Mouse (Mus musculus): ENCODE measurements around the gene Gm45234. TPM values are rescaled to one million over a fixed set of nuclear protein-coding genes. Genes with fewer than 3 reads are reported as not detected.
A peak's percentile ranks its signal among the peaks of the same experiment; 100 is the strongest.

Gm45234 gene
- polyA plus RNA-seq, 1 experiment from 2014 or later = not detected

DNA sequence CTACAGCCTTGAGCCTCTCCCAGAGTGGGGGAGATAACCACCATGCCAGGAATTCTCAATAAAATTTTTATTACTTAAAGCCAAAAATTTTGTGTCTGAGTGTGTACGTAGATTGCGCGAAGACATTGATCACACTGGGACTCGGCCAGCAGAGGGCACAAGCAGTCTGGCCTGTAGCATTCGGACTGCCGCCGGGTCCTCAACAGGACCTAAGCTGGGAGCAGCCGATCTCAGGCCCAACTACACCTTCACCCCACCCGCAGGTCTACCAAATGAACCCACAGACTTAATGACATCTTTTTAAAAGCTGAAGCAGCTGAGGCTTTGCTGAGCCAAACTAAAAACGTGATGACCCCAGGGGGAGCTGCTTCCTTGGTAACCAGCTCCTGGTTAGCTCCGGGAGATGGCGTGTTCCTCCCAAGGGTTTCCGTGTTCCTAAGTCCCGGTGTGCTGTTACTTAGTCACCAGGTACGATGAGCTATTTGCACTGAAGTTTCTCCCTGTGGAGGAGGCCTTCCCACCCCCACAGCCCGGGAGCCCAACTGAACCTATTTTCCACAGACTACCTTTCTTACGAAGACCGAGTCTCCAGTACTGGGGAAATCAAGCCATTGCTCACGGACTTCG, 38.8 kb downstream of the Gm45234 start:
- Histone ChIP-seq H3K4me3 (replicated peaks) (no peak overlapping the region), H3K9me3 (no peaks in the 10 kb centered on the region), H3K27me3 (no peaks in the 10 kb centered on the region), H3K4me1 (peaks cover 18% of the 10 kb centered on the region), H3K9ac (no peak overlapping the region), H3K4me2 (no peak overlapping the region), H3K27ac (0 out of 2 replicates have a peak overlapping the region, but pooled peaks have one; percentile 19), H3K36me3 (replicated peaks) (peaks cover 45% of the 10 kb centered on the region)
- no peak for ATAC-seq (ENCODE audit: low FRiP score)
- WGBS = 69% methylated on average over 20 of the region's 20 CpGs

DNA sequence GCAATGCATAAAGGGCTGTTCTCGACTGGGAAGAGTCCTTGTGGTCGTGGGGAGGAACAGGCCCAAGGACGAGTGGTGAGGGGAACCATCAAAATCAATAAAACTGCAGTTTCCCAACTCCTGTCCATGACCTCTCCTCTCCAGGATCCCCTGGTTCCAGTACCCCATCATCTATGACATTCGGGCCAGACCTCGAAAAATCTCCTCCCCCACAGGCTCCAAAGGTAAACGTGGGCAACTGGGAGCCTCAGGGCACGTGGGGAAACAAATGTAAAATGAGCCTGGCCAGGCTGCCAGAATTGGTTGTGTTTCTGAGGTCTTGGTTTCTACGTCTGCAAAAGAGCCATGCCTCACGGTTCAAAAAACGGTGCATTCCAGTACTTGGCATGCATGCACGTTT, 42.9 kb downstream of the Gm45234 start:
- no peak overlapping the region for H3K27ac ChIP-seq

DNA sequence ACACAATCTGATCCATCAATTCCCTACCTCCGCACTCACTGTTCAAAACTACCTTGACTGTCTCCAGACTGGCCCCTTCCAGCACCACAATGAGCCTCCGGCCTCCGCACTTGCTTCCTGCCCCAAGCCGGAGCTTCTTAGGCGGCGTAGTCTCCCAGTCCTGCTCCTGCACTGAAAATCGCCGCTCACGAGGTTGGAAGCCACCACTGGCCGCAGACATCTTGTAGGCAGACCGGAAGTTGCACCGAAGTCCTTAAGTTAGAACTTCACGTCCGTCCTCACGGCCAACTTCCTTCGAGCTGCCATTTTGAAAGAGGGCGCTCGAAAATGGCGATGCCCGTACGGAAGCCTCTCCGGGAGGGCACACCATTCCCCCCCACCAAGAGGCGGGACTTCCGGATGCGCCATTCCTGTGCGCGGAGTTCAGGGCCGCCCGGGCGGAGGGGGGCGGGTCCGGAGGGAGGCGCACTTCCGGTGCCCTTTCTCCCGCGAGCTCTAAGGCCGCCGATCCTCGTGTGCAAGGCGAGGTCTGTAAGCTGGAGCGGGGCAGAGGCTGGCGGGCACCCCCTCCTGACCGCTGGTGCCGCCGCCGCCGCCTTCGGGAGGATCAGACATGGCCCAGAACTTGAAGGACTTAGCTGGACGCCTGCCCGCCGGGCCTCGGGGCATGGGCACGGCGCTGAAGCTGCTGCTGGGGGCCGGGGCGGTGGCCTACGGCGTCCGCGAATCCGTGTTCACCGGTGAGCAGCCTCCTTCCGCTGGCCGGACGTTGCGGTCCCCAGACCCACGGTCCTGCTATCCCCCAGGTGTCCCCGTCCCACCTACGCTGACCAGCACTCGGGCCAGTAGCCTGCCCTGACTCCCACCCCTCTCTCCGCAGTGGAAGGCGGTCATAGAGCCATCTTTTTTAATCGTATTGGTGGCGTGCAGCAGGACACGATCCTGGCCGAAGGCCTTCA, 43.7 kb downstream of the Gm45234 start, which contains the start of the genes Emg1 and Phb2:
Gene Emg1, minus strand, starts transcription at position 355 of the 959 bp plus-strand sequence.
Gene Phb2, plus strand, starts transcription at position 513 of the 959 bp plus-strand sequence.
- Histone ChIP-seq H3K4me1 (peaks cover 36% of the 10 kb centered on the region), H3K4me3 (replicated peaks) (peak within 1 kb of the TSS; percentile 95), H3K4me2 (peak within 1 kb of the TSS; percentile 82), H3K9me3 (no peaks in the 10 kb centered on the region), H3K27me3 (no peaks in the 10 kb centered on the region), H3K27ac (peak within 1 kb of the TSS; percentile 84), H3K9ac (peak within 1 kb of the TSS; percentile 90), H3K36me3 (replicated peaks) (peaks cover 49% of the 10 kb centered on the region)
- WGBS = under 1% methylated on average over 76 of the region's 76 CpGs
- ATAC-seq (ENCODE audit: low FRiP score) = peak; percentile 98

More for the DNA sequence above, 42.9 kb downstream of the Gm45234 start:
- Histone ChIP-seq H3K9me3 (no peaks in the 10 kb centered on the region), H3K4me3 (replicated peaks) (peak overlapping the region; percentile 95), H3K36me3 (replicated peaks) (peaks cover 50% of the 10 kb centered on the region), H3K9ac (peak overlapping the region; percentile 90), H3K4me2 (peak overlapping the region; percentile 82), H3K27me3 (no peaks in the 10 kb centered on the region), H3K4me1 (peaks cover 36% of the 10 kb centered on the region)
- WGBS = 22% methylated on average over 11 of the region's 11 CpGs
- ATAC-seq (ENCODE audit: low FRiP score) = no peak

DNA sequence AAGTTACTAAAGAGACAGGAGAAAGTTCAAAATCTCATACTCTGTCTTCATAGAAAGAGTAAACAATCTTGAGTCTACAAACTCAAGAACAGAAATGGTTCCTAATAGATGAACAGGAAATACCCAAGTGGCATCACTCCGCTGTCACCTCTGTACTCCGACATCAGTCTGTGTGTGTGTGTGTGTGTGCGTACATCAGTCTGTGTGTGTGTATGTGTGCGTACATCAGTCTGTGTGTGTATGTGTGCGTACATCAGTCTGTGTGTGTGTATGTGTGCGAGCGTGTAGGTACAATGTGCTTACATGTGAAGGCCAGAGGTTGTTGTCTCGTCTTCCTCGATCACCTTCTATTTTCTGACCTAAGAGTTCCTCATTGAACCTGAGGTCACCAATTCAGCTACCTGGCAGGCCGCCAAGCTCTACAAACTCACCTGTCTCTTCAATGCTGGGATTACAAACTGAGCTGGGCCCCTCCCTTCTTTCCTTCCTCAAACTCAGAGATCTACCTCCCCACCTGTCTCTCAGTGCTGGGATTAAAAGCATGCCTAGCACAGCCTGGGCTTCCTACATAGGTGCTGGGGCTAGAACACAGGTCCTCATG, 47.4 kb downstream of the Gm45234 start:
- ATAC-seq (ENCODE audit: low FRiP score) = no peak
- H3K27me3 ChIP-seq = no peaks in the 10 kb centered on the region
- H3K4me2 ChIP-seq = no peak overlapping the region
- H3K9me3 ChIP-seq = no peaks in the 10 kb centered on the region
- no peak overlapping the region for H3K4me3 ChIP-seq (replicated peaks)
- 95% methylated on average over 10 of the region's 10 CpGs for WGBS
- H3K27ac ChIP-seq = no peak overlapping the region
- peaks cover 26% of the 10 kb centered on the region for H3K4me1 ChIP-seq
- H3K9ac ChIP-seq = no peak overlapping the region
- H3K36me3 ChIP-seq (replicated peaks) = peaks cover 40% of the 10 kb centered on the region

DNA sequence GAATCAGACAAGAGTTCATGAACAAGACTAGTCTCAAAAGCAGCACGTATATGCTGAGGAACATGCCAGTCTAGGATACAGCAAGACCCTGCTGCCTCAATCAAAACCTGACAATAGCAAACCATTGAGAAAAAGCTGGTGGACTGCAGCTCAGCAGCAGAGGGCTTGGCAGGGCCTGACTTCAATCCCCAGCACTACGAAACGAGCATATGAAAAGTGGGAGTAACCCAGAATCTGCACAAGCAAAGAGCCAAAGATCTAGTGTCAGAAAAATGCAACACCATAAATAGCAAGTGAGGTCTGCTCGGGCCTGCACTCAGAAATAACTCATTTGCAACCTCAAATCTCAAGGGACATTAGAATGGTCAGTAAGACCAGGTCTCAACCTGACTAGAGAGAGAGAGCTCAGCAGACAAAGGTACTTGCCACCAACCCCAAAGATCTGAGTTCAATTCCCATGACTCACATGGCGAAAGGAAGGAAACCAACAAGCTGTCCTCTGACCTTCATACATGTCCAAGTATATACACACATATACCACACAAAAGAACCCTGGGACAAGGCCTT, 49.7 kb downstream of the Gm45234 start:
- no peak for ATAC-seq (ENCODE audit: low FRiP score)
- no peak overlapping the region for H3K4me3 ChIP-seq (replicated peaks)
- no peak overlapping the region for H3K9ac ChIP-seq
- no peak overlapping the region for H3K27ac ChIP-seq
- H3K4me1 ChIP-seq = peaks cover 16% of the 10 kb centered on the region
- H3K36me3 ChIP-seq (replicated peaks) = peaks cover 63% of the 10 kb centered on the region
- H3K27me3 ChIP-seq = no peaks in the 10 kb centered on the region
- no peaks in the 10 kb centered on the region for H3K9me3 ChIP-seq
- WGBS = 91% methylated on average over 5 of the region's 5 CpGs
- no peak overlapping the region for H3K4me2 ChIP-seq

DNA sequence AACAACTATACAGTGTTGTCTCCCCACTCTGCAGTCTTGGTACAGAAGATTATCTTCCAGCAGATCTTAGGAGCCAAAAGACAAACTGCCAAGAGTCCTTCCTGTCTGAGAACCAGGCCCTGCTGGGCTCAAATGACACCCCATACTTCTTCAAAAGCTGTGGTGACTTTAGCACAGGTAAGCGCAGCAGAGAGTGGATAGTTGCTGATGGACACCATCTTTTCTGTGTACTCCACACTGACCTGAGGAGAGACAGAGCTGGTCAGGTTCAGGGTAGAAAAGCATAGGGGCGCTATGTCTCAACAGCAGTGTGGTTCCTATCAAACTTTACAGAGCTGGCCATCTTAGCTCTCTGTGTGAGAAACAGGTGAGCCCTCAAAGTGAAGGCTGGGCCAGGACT, 51.4 kb downstream of the Gm45234 start:
- H3K4me3 ChIP-seq (replicated peaks) = no peak overlapping the region
- H3K9ac ChIP-seq = no peak overlapping the region
- H3K4me1 ChIP-seq = peaks cover under 1% of the 10 kb centered on the region
- 93% methylated on average over 2 of the region's 2 CpGs for WGBS
- no peak for ATAC-seq (ENCODE audit: low FRiP score)
- H3K27me3 ChIP-seq = no peaks in the 10 kb centered on the region
- H3K36me3 ChIP-seq (replicated peaks) = peaks cover 79% of the 10 kb centered on the region
- H3K4me2 ChIP-seq = no peak overlapping the region
- no peaks in the 10 kb centered on the region for H3K9me3 ChIP-seq
- no peak overlapping the region for H3K27ac ChIP-seq

DNA sequence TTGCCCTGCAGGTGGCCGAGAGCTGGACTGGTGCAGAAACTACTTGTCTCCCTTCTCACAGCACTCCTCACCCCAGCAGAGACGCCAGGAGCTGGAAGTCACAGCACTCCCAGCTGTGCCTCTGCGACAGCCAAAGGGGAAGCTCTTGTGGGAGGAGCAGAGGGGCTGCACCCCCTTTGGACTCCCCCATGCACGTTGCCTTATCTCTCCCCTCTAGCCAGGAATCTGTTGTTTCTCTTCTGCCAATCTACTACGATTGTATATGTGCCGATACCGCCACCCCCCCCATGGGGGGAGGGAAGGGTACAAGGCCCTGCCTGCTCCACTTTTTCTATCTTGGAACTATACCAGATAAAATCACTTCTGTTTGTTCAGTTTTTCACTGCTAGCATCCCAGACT, 52.0 kb downstream of the Gm45234 start:
- Histone ChIP-seq H3K4me3 (replicated peaks) (no peak overlapping the region), H3K27ac (no peak overlapping the region), H3K4me2 (no peak overlapping the region), H3K27me3 (no peaks in the 10 kb centered on the region), H3K4me1 (no peaks in the 10 kb centered on the region), H3K36me3 (replicated peaks) (peaks cover 85% of the 10 kb centered on the region), H3K9me3 (no peaks in the 10 kb centered on the region), H3K9ac (no peak overlapping the region)
- 78% methylated on average over 7 of the region's 7 CpGs for WGBS
- ATAC-seq (ENCODE audit: low FRiP score) = no peak

DNA sequence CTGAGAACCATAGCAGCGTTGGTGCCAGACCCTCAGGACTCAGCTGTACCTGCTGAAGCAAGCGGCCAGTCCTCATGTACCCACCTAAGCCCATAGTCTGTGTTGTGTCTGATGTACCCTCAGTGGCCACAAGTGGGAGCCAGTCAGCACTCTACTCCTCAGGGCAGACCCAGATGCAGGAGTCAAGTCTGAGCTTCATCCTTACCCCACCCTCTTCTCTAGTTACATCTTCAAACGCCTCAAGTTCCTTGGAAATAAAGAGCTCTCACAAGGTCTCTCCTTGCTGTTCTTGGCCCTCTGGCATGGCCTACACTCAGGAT, 53.1 kb downstream of the Gm45234 start:
- 54% methylated on average over 3 of the region's 3 CpGs for WGBS
- Histone ChIP-seq H3K4me3 (replicated peaks) (no peak overlapping the region), H3K9me3 (no peaks in the 10 kb centered on the region), H3K27me3 (no peaks in the 10 kb centered on the region), H3K27ac (no peak overlapping the region), H3K9ac (no peak overlapping the region), H3K36me3 (replicated peaks) (peaks cover 81% of the 10 kb centered on the region), H3K4me1 (0 out of 2 replicates have a peak, but pooled peaks cover 4% of the 10 kb centered on the region), H3K4me2 (no peak overlapping the region)
- peak; percentile 70 for ATAC-seq (ENCODE audit: low FRiP score)

DNA sequence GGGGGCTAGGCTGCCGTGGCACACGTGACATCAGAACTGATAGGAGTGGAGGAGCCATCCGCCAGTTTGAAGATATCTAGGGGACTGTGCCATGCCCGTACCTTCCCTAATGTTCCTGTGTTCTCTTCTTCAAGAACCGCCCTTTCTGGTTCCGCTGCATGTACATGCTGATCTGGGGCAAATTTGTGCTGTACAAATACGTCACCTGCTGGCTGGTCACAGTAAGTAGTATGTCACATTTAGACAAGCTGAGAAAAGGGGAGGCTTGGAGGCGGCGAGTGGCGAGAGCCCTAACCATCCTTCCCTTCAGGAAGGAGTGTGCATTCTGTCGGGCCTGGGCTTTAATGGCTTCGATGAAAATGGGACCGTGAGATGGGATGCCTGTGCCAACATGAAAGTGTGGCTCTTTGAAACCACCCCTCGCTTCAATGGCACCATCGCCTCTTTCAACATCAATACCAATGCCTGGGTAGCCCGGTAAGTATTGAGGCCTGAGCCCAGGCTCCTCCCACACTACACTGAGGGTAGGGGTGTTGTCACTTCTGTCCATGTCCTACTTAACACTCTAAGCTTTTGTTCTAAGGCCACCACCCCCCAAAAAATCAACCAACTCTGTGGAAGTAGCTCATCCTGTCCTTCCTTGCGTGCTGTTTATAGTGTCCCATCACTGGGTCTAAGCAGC, 53.6 kb downstream of the Gm45234 start:
- Histone ChIP-seq H3K4me2 (no peak overlapping the region), H3K27ac (no peak overlapping the region), H3K9ac (no peak overlapping the region), H3K9me3 (no peaks in the 10 kb centered on the region), H3K4me3 (replicated peaks) (no peak overlapping the region), H3K27me3 (no peaks in the 10 kb centered on the region), H3K4me1 (0 out of 2 replicates have a peak, but pooled peaks cover 4% of the 10 kb centered on the region), H3K36me3 (replicated peaks) (peaks cover 76% of the 10 kb centered on the region)
- WGBS = 93% methylated on average over 17 of the region's 17 CpGs
- peak; percentile 42; the same call in 1 of the 2 replicates for ATAC-seq (ENCODE audit: low FRiP score)

DNA sequence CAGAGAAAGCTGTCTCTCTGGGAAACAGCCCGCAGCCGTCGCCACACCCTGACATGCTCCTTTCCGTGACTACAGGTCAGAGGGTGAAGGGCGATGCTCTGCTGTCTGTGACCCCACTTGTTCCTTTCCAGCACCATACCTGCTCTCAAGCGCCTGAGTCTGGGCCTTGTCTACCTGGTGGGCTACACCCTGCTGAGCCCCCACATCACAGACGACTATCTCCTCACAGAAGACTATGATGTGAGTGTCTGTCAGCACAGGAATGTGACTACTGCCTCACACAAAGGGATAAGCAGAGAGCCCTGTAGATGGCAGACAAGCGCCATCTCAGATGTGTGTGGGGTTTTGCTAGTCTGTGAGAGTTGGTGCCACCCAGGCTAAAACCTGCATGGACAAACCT, 54.5 kb downstream of the Gm45234 start:
- 76% methylated on average over 8 of the region's 8 CpGs for WGBS
- peaks cover 73% of the 10 kb centered on the region for H3K36me3 ChIP-seq (replicated peaks)
- ATAC-seq (ENCODE audit: low FRiP score) = peak; percentile 7; the same call in 1 of the 2 replicates

DNA sequence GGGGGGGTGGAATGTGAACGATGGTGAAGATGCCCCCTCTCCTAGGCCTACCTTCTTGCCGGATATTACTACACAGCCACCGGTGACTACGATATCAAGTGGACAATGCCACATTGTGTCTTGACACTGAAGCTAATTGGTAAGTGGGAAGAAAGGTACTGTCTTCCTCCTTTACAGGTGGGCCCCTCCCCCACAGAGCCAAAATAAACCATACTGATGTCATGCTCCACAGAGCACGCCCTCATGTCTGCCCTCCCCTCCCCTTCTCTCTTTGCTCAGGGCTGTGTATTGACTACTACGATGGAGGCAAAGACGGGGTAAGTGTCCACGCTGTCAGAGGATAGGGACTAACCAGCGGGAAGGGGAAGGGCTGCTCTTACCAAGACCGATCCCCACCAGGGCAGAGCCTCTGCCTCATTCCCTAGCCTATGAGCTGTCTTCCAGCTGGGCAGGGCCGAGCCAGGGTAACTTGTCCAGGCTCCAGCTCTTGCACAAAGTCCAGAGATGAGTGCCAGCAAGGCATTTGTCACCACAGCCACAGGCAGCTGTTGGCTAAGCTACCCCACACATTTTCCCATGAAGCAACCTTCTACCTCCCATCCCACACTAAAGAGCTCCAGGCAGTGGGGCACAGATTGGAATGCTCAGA, 55.7 kb downstream of the Gm45234 start:
- Histone ChIP-seq H3K4me3 (replicated peaks) (no peak overlapping the region), H3K27me3 (no peaks in the 10 kb centered on the region), H3K4me1 (0 out of 2 replicates have a peak, but pooled peaks cover 4% of the 10 kb centered on the region), H3K9me3 (no peaks in the 10 kb centered on the region), H3K9ac (no peak overlapping the region), H3K27ac (no peak overlapping the region), H3K4me2 (no peak overlapping the region), H3K36me3 (replicated peaks) (peaks cover 63% of the 10 kb centered on the region)
- ATAC-seq (ENCODE audit: low FRiP score) = 0 out of 2 replicates have a peak, but pooled peaks have one; percentile 25
- WGBS = 89% methylated on average over 11 of the region's 11 CpGs

More for the DNA sequence above, 54.5 kb downstream of the Gm45234 start:
- Histone ChIP-seq H3K9ac (no peak overlapping the region), H3K4me3 (replicated peaks) (no peak overlapping the region), H3K9me3 (no peaks in the 10 kb centered on the region), H3K4me1 (0 out of 2 replicates have a peak, but pooled peaks cover 4% of the 10 kb centered on the region), H3K27ac (no peak overlapping the region), H3K4me2 (no peak overlapping the region), H3K27me3 (no peaks in the 10 kb centered on the region)
